Mouse (Mus musculus) testis, adult 2 months (tissue): ENCODE data around the gene Tdrd3. TPM values are rescaled to one million over a fixed set of nuclear protein-coding genes. Genes with fewer than 3 reads are reported as not detected.
A peak's percentile ranks its signal among the peaks of the same experiment; 100 is the strongest.

Source experiments
- H3K27ac ChIP-seq: fragments of 200-500 bp; 2 replicates; pipeline ENCODE4 v1.5.1; 2012; ENCODE audit warnings: low read depth, low read length; ENCODE audit not compliant: control insufficient read depth, insufficient read depth
- H3K27me3 ChIP-seq: fragments of 200-500 bp; 2 replicates; pipeline ENCODE4 v1.6.1; 2012; ENCODE audit warnings: mild to moderate bottlenecking, low read length, moderate library complexity; ENCODE audit not compliant: control insufficient read depth, insufficient read depth
- H3K36me3 ChIP-seq: fragments of 200-500 bp; 2 replicates; pipeline ENCODE4 v1.6.1; 2012; ENCODE audit warnings: mild to moderate bottlenecking, low read length; ENCODE audit not compliant: control insufficient read depth, insufficient read depth
- H3K4me1 ChIP-seq: fragments of 200-500 bp; 2 replicates; pipeline ENCODE4 v1.6.1; 2012; ENCODE audit warnings: low read length; ENCODE audit not compliant: control insufficient read depth, insufficient read depth
- H3K4me3 ChIP-seq: fragments of 200-500 bp; 2 replicates; pipeline ENCODE4 v1.5.1; 2012; ENCODE audit warnings: low read depth, mild to moderate bottlenecking, low read length, moderate library complexity, mixed read lengths; ENCODE audit not compliant: control insufficient read depth
- CTCF ChIP-seq: fragments of 200-500 bp; IDR thresholded peaks from 2 replicates; pipeline ENCODE4 v1.5.1; 2012; ENCODE audit warnings: low read depth, mild to moderate bottlenecking, inconsistent platforms, low read length, moderate library complexity; ENCODE audit not compliant: control insufficient read depth, insufficient read depth, insufficient replicate concordance
- POLR2A ChIP-seq: fragments of 200-500 bp; IDR thresholded peaks from 2 replicates; pipeline ENCODE4 v1.6.1; 2012; ENCODE audit warnings: low read depth, mild to moderate bottlenecking, inconsistent platforms, low read length, moderate library complexity; ENCODE audit not compliant: control insufficient read depth
- polyA plus RNA-seq: library from polyadenylated mRNA; depleted of rRNA; stranded (reverse); fragments of >200 nt; gene quantifications from 2 replicates; pipeline ENCODE4 v1.2.3, GENCODE M21; 2012

The Tdrd3 gene
- polyA plus RNA-seq, 1 experiment = 8.8 TPM

- H3K27ac ChIP-seq = no peak overlapping the region
- TF ChIP-seq CTCF (no peak), POLR2A (no peak)
- no peaks in the 10 kb centered on the region for H3K27me3 ChIP-seq
- H3K4me3 ChIP-seq = no peak overlapping the region
- no peaks in the 10 kb centered on the region for H3K4me1 ChIP-seq
- no peaks in the 10 kb centered on the region for H3K36me3 ChIP-seq
Observed at GRCm38 (mm10) chr14:87427659-87428289, 11.3 kb downstream of the Tdrd3 start.

- H3K36me3 ChIP-seq = no peaks in the 10 kb centered on the region
- H3K27me3 ChIP-seq = no peaks in the 10 kb centered on the region
- no peak overlapping the region for H3K27ac ChIP-seq
- no peaks in the 10 kb centered on the region; the same call in 1 of the 2 replicates for H3K4me1 ChIP-seq
- no peak overlapping the region for H3K4me3 ChIP-seq
- TF ChIP-seq POLR2A (no peak), CTCF (no peak)
Observed at GRCm38 (mm10) chr14:87433390-87433915, 17.0 kb downstream of the Tdrd3 start.

GRCm38 (mm10) chr14:87435382-87435781, 18.9 kb downstream of the Tdrd3 start:
- H3K27me3 ChIP-seq = no peaks in the 10 kb centered on the region
- H3K27ac ChIP-seq = no peak overlapping the region
- no peak overlapping the region for H3K4me3 ChIP-seq
- no peaks in the 10 kb centered on the region for H3K36me3 ChIP-seq
- H3K4me1 ChIP-seq = no peaks in the 10 kb centered on the region; the same call in 1 of the 2 replicates
- TF ChIP-seq CTCF = no peak
- no peak for TF ChIP-seq POLR2A

GRCm38 (mm10) chr14:87439721-87440120, 23.3 kb downstream of the Tdrd3 start:
- TF ChIP-seq POLR2A (no peak), CTCF (no peak)
- Histone ChIP-seq H3K27ac (no peak overlapping the region), H3K4me3 (no peak overlapping the region), H3K27me3 (no peaks in the 10 kb centered on the region), H3K36me3 (no peaks in the 10 kb centered on the region), H3K4me1 (no peaks in the 10 kb centered on the region; the same call in 1 of the 2 replicates)

- Histone ChIP-seq H3K4me3 (no peak overlapping the region), H3K4me1 (no peaks in the 10 kb centered on the region), H3K27ac (no peak overlapping the region), H3K36me3 (no peaks in the 10 kb centered on the region), H3K27me3 (no peaks in the 10 kb centered on the region)
- TF ChIP-seq POLR2A = no peak
- no peak for TF ChIP-seq CTCF
Observed at GRCm38 (mm10) chr14:87446331-87446913, 30.0 kb downstream of the Tdrd3 start.

GRCm38 (mm10) chr14:87451645-87452443, 35.4 kb downstream of the Tdrd3 start:
- H3K27ac ChIP-seq = no peak overlapping the region
- H3K36me3 ChIP-seq = no peaks in the 10 kb centered on the region
- H3K4me3 ChIP-seq = no peak overlapping the region
- TF ChIP-seq POLR2A (no peak), CTCF (peak; percentile 7; the same call in 1 of the 2 replicates)
- H3K4me1 ChIP-seq = no peaks in the 10 kb centered on the region
- H3K27me3 ChIP-seq = no peaks in the 10 kb centered on the region
